Mouse (Mus musculus) kidney, adult 18-20 months (tissue): ENCODE measurements around the gene Gbgt1.
"Not testable (repeated sequence)": the region's sequence is repeated elsewhere in the genome, so short reads cannot be mapped to it uniquely, and the experiment has no call there.

Experiments
- DNase-seq: peaks from one replicate; pipeline ENCODE4 v3.0.0; 2021

Gene Gbgt1

GRCm38 (mm10) chr2:28504676-28505075, 8.0 kb downstream of the Gbgt1 start:
- DNase-seq: no peak

GRCm38 (mm10) chr2:28505795-28506194, 9.1 kb downstream of the Gbgt1 start, which contains the start of gene Gm10134:
Gm10134 (plus strand) TSS chr2:28506095.
- no peak for DNase-seq

DNA sequence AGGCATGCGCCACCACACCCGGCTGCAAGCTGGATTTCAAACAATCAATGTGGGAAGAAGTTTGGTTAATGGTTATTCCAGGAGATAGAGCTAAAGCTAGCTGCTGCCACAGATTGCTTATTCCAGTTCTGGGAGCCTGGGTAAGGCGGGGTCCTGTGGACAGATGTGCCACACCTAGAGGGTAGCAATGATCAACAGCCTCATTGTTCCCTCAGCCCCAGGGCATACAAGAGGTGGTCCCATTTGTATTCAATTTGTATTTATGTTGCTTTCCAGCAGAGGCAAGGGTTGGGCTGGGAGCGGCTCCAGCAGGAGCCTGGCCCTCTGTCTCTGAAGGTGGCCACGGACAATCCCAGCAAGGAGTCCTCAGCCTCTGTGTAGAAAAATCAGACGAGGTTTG, 9.6 kb downstream of the Gbgt1 start:
- DNase-seq: no peak

GRCm38 (mm10) chr2:28511600-28511999, 14.9 kb downstream of the Gbgt1 start:
- DNase-seq: not testable (repeated sequence)

- DNase-seq: peak; percentile 79
These were observed 16.2 kb downstream of the Gbgt1 start, which contains the start of gene Ralgds for GRCm38 (mm10) chr2:28512798-28513401. Ralgds (plus strand) TSS chr2:28513125.

DNA sequence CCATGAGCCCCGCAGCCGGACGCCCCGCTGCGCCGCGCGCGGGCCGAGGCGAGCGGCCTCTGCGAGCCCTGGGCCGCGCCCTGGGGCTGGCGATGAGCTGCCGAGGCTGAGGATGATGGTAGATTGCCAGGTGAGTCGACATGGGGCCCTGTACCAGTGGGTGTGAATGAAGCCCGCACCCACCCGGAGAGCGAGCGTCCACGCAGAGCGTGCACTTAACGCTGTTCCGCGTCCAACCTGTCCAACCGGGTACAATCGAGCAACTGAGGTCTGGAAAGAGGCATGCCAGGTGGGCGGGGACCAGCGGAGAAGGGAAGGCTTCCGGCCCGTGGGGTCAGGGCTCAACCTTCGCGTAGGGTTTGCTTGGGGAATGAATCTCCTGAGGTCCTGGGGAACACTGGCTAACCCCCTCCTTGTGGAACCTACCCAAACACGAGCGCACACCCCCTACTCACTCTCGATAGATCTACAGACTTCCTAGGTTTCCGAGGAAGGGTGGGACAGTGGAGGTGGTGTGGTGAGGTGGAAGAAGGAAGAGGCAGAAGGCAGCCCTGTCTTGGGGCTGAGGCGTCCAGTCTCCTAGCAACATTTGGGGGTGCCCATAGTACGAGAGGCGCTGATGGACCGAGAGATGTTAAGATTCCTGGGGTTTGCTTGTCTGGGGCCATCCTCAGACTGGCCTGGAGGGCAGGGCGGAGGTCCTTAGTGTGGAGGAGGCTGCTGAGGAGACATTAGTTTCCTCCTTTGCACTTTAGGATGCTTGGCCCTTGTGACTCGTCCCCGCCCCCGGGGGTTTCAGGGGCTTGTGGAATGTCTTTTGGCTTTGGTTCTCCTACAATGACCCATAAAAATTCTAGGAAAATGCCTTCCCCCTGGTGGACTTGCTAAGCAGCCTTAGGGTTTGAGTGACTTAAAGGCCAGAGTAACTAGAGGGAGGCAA, 17.0 kb downstream of the Gbgt1 start:
- DNase-seq: no peak

DNA sequence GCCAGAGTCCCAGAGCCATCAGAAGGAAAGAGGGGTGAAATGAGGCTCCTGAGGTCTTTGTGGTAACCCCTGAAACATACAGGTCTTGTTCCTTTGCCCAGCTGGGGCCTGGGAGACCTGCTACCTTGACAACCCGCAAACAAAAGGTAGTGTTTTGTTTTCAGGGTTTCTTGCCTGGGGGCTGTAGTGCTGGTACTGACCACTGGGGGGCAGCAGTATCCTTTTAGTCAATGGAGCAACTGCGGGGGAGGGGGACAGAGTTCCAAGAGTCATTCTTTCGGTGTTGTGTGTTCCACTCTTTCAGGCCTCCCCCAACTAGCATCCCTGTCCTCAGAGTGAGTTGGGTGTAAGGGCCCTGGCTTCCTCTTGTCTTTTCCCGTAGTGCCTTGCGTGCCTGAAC, 17.8 kb downstream of the Gbgt1 start:
- peak; percentile 87 for DNase-seq

DNA sequence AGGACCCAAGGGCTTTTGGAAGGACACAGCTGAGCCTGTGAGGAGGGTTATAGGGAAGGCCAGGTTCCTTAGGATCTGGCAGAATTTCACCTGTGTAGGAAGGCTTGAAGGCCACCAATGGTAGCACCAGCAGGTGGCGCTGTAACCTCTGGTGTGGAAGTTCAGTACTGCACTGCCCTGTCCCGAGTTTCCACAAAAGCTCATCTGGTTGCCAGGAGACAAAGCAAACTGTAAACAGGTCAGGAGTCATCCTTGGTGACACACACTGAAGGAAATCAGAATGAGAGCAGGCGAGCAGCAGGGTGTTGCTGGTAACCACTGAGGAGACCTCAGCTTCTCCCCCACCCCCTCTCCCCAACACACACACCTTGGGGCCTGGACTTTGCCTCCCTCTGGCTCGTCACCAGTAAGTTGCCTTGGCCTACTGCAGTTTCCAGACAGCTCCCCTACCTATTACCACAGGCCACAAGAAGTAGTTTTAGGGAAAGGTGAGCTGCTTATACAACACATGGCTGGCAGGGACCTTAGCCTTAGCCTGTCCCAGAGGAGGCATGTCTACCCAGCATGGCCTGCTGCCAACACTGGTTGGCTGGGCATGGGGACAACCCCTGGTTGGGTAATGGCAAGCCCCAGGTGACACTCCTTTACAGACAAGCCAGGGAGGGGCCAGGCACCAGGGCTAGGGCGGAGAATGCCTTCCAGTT, 20.7 kb downstream of the Gbgt1 start:
- peak; percentile 90 for DNase-seq

- no peak for DNase-seq
These were observed 21.5 kb downstream of the Gbgt1 start for GRCm38 (mm10) chr2:28518231-28518630.

DNA sequence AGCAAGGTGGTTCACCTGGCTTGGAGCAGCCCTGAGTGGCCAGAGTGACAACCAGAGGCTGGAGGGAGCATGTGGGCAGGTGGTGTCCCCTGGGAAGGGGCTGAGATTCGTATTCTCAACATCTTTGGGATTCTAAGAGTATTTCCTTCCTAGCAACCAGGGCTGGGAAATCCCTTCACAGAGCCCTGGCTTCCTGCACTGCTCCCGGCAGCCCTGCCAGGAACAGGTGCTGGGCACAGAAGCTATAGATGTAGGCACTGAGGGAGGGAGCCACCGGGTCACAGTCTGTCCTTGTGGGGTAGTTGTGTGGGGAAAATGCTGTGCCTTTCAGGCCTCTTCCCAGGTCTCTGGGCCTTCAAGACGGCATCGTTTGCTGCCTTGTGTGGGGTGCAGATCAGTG, 23.9 kb downstream of the Gbgt1 start:
- DNase-seq: no peak

GRCm38 (mm10) chr2:28521571-28522151, 25.0 kb downstream of the Gbgt1 start:
- peak; percentile 57 for DNase-seq

- peak; percentile 72 for DNase-seq
These were observed 25.5 kb downstream of the Gbgt1 start for GRCm38 (mm10) chr2:28522166-28522565.

GRCm38 (mm10) chr2:28523643-28524117, 27.0 kb downstream of the Gbgt1 start:
- peak; percentile 92 for DNase-seq

GRCm38 (mm10) chr2:28524406-28524805, 27.7 kb downstream of the Gbgt1 start:
- DNase-seq: no peak

DNA sequence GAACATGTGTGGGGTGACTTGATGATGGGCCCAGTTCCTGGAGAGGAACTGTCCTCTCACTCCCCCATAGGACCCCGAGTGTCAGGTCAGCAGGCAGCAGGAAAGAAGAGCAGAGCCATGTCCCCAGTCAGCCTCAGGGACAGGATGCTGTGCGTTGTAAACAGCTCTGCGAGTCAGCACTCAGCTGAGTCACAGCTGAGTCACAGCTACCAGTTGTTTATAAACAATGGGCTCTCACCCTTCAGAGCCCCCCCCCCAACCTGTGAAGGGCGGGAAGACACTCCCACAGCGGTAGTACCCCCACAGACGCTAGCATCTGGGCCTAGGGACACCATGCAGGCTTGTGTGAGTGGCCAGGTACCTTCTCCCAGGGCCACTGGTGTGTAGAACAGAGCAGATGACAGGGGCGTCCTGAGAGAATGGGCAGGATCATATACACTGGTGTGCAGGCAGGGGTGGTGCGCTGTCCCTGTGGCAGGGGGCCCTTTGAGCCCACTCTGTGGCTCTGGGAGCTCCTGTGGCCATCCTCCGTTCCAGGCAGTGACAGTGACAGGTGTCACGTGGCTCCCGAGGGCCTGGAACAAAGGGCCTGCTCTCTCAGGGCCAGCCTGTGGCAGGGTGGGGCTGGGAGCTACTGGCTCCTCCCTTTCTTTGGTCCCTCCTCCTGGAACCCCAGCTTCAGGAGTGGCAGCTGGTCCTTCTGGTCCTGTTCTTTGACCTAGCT, 28.7 kb downstream of the Gbgt1 start:
- DNase-seq: peak; percentile 70

- no peak for DNase-seq
These were observed 29.5 kb downstream of the Gbgt1 start for GRCm38 (mm10) chr2:28525943-28526876.

DNA sequence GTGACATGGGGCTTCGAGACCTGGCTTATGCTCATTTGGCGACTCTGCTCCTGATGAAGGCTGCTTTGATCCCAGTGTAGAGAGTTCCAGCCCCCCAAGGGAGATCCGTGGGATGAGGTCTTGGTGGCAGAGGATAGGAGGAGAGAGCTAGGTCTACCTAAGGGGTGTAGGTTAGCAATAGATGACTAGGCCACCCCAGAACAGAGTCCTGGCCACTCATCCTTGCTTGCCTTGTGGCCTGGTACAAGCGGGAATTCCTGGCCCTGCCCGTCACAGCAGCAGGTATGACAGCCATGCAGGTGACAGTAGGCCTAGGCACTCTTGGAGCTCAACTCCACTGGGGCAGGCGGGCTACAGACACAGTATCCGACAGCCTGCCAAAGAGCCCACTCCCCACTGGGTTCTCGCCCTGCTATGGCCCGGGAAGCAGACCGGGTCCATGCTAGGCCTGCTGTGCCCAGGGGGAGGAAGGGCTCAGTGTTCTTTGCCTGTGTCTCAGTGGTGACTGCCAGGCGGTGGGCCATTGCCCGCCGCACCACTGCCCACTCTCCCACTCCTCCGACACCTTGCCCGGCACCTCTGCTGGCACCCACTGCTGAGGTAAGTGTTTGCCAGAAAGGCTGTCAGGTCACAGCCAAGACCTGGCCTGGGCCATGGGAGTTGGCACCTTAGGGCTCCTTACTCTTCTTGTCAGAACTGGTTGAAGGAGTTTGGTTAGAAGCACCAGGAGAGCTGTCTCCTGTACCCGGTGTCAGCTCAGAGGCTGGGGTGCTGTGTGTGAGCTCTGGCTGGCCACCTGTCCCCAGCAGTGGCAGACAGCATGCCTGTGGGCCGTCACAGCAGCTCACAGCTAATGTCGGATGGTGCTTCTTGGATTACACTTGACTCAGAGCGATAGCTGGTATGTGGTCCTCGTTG, 31.0 kb downstream of the Gbgt1 start:
- DNase-seq: no peak

DNA sequence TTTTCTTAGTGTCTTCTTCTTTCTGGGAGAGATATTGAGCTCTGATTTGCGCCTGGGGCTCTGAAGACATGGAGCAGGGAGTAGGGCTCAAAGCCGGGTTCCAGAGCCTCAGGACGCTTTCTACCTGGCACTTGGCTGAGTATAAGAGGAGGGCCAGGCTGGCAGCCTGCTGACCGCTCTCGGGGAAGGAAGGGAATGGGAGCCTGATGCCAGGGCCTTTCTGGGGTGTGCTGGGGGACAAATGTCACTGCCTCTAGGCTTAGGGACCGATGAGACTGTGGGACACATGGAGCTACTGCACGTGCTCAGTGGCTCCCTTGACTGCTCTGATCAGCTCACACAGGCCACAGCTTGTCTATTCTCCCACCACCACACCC, 31.7 kb downstream of the Gbgt1 start:
- no peak for DNase-seq

- DNase-seq: no peak
These were observed 33.2 kb downstream of the Gbgt1 start for GRCm38 (mm10) chr2:28529856-28530255.

GRCm38 (mm10) chr2:28530311-28530710, 33.6 kb downstream of the Gbgt1 start:
- DNase-seq: no peak
